In genomic region chr3:117359686-117360521, GRCm38 (mm10) we compare ENCODE assay signal across 8 mouse cellular contexts. TPM values are rescaled to one million over a fixed set of nuclear protein-coding genes. Genes with fewer than 3 reads are reported as not detected.
DNase-seq lines count a peak whose midpoint lies in the region; ATAC-seq lines count a peak whose summit lies in the region.

No protein-coding gene starts in this region.

- H3K27me3 ChIP-seq in heart, embryonic 12.5 days (replicated peaks), result 0 out of 2 replicates have a peak, but pooled peaks cover 5% of the 10 kb centered on the region
- 0 out of 2 replicates have a peak, but pooled peaks cover 4% of the 10 kb centered on the region for H3K27me3 ChIP-seq in kidney, embryonic 16.5 days (ENCODE audit: insufficient read depth, low read length)
- H3K27me3 ChIP-seq in neural tube, embryonic 13.5 days, result peaks cover 5% of the 10 kb centered on the region; the same call in 1 of the 2 replicates

- H3K4me2 ChIP-seq in heart, embryonic 12.5 days, result peak overlapping the region; percentile 93
- H3K4me2 ChIP-seq in kidney, embryonic 16.5 days (replicated peaks; ENCODE audit: low read depth, low read length), result peak overlapping the region; percentile 81
- H3K4me2 ChIP-seq in neural tube, embryonic 13.5 days, result peak overlapping the region; percentile 77

- H3K4me3 ChIP-seq in heart, embryonic 12.5 days, result peak overlapping the region; percentile 63
- H3K4me3 ChIP-seq in kidney, embryonic 16.5 days (ENCODE audit: low read length), result peak overlapping the region; percentile 53
- H3K4me3 ChIP-seq in neural tube, embryonic 13.5 days, result peak overlapping the region; percentile 59

- H3K4me1 ChIP-seq in heart, embryonic 12.5 days (replicated peaks), result peaks cover 4% of the 10 kb centered on the region
- H3K4me1 ChIP-seq in kidney, embryonic 16.5 days (ENCODE audit: insufficient read depth, low read length), result peaks cover 8% of the 10 kb centered on the region
- peaks cover 13% of the 10 kb centered on the region for H3K4me1 ChIP-seq in neural tube, embryonic 13.5 days (replicated peaks)

- H3K9ac ChIP-seq in heart, embryonic 12.5 days, result peak overlapping the region; percentile 68
- peak overlapping the region; percentile 61 for H3K9ac ChIP-seq in kidney, embryonic 16.5 days (replicated peaks; ENCODE audit: low read length)
- peak overlapping the region; percentile 72 for H3K9ac ChIP-seq in neural tube, embryonic 13.5 days

- no peaks in the 10 kb centered on the region for H3K9me3 ChIP-seq in heart, embryonic 12.5 days (replicated peaks)
- no peaks in the 10 kb centered on the region for H3K9me3 ChIP-seq in kidney, embryonic 16.5 days (ENCODE audit: low read length)
- no peaks in the 10 kb centered on the region for H3K9me3 ChIP-seq in neural tube, embryonic 13.5 days

- no peak overlapping the region for H3K27ac ChIP-seq in heart, embryonic 12.5 days (ENCODE audit: poor library complexity, severe bottlenecking)
- 0 out of 2 replicates have a peak overlapping the region, but pooled peaks have one; percentile 53 for H3K27ac ChIP-seq in kidney, embryonic 16.5 days (ENCODE audit: low read length)
- H3K27ac ChIP-seq in neural tube, embryonic 13.5 days (replicated peaks), result peak overlapping the region; percentile 46

- 2% methylated on average over 46 of the region's 46 CpGs for WGBS in heart, embryonic 12.5 days
- 2% methylated on average over 46 of the region's 46 CpGs for WGBS in kidney, embryonic 16.5 days
- WGBS in neural tube, embryonic 13.5 days, result 3% methylated on average over 46 of the region's 46 CpGs

- DNase-seq in thymus, postnatal 4 days, result peak; percentile 15
- DNase-seq in thymus, postnatal 25 days, result no peak
- peak; percentile 79 for DNase-seq in embryo, embryonic 11 days
- DNase-seq in liver, result peak; percentile 34

- ATAC-seq in heart, embryonic 12.5 days (ENCODE audit: insufficient number of reproducible peaks, low FRiP score), result peak; percentile 83
- peak; percentile 94 for ATAC-seq in kidney, embryonic 16.5 days (ENCODE audit: low FRiP score, low TSS enrichment)
- ATAC-seq in neural tube, embryonic 13.5 days (ENCODE audit: low read depth), result peak; percentile 90
- no peak for ATAC-seq in erythroid progenitor cell, adult 5-6 weeks (replicated peaks; ENCODE audit: low FRiP score, poor library complexity, severe bottlenecking)

- H3K36me3 ChIP-seq in heart, embryonic 12.5 days, result no peaks in the 10 kb centered on the region
- H3K36me3 ChIP-seq in kidney, embryonic 16.5 days (ENCODE audit: insufficient read depth, low read length), result no peaks in the 10 kb centered on the region
- no peaks in the 10 kb centered on the region for H3K36me3 ChIP-seq in neural tube, embryonic 13.5 days

RNA-seq across cellular contexts. Expression of gene Plppr4, which starts 0.8 kb away (rescaled TPM):
- polyA plus RNA-seq in heart, embryonic 12.5 days (2016; fragmentation: Nextera tagmentation; extraction: Ambion mirVana), result 0.55 and 0.60 TPM in 2 replicates
- 0.75 and 1.1 TPM in 2 replicates for polyA plus RNA-seq in kidney, embryonic 16.5 days (2015; fragmentation: Nextera tagmentation; extraction: Ambion mirVana)
- 4.2 TPM in 2 replicates for polyA plus RNA-seq in neural tube, embryonic 13.5 days (2015; fragmentation: Nextera tagmentation; extraction: Ambion mirVana)
- not detected in 2 replicates for total RNA-seq in erythroid progenitor cell, adult 5-6 weeks (2015; ENCODE audit: low replicate concordance)
- not detected in 2 replicates for total RNA-seq in erythroid progenitor cell, adult 5-6 weeks (2017; ENCODE audit: low replicate concordance)
